Mouse (Mus musculus) bone marrow macrophage, adult 2 months (primary cell): Measurements from ENCODE around the gene Spta1. TPM values are rescaled to one million over a fixed set of nuclear protein-coding genes. Genes with fewer than 3 reads are reported as not detected.

Source experiments
- H3K27ac ChIP-seq: 2 replicates; pipeline ENCODE4 v1.5.1; 2012; ENCODE audit warnings: low read depth, low read length; ENCODE audit not compliant: insufficient read depth
- H3K4me1 ChIP-seq: 2 replicates; pipeline ENCODE4 v1.6.1; 2012; ENCODE audit warnings: low read length; ENCODE audit not compliant: control insufficient read depth, insufficient read depth
- H3K4me3 ChIP-seq: 2 replicates; pipeline ENCODE4 v1.5.1; 2012; ENCODE audit warnings: mild to moderate bottlenecking, low read length, moderate library complexity; ENCODE audit not compliant: insufficient read depth
- CTCF ChIP-seq: IDR thresholded peaks from 2 replicates; pipeline ENCODE4 v1.5.1; 2012; ENCODE audit warnings: low read depth, mild to moderate bottlenecking, low read length, moderate library complexity
- POLR2A ChIP-seq: IDR thresholded peaks from 2 replicates; pipeline ENCODE4 v1.6.1; 2012; ENCODE audit warnings: mild to moderate bottlenecking, low read depth, low read length, borderline replicate concordance
- polyA plus RNA-seq: library from polyadenylated mRNA; stranded (reverse); fragments of >200 nt; gene quantifications from 2 replicates; pipeline ENCODE4 v1.2.4, GENCODE M21; 2012; ENCODE audit not compliant: missing spikeins, insufficient read depth, insufficient read length

Gene Spta1
- polyA plus RNA-seq: 0.20 TPM in 1 of 2 replicates, not detected in the other

- no peak within 1 kb of the TSS for H3K27ac ChIP-seq
Observed at GRCm38 (mm10) chr1:174172605-174173004, at the start of gene Spta1. TSS of gene Spta1 (plus strand) at chr1:174172776.

GRCm38 (mm10) chr1:174131217-174131616 lies 41.4 kb upstream of the Spta1 start, which contains the start of gene Olfr424:
TSS of gene Olfr424 (plus strand) at chr1:174131517.
- H3K27ac ChIP-seq: no peak within 1 kb of the TSS
- no peaks in the 10 kb centered on the region for H3K4me1 ChIP-seq
- no peak for TF ChIP-seq CTCF
- no peak for TF ChIP-seq POLR2A
- H3K4me3 ChIP-seq: no peak within 1 kb of the TSS

More at GRCm38 (mm10) chr1:174172605-174173004, at the start of gene Spta1:
- H3K4me1 ChIP-seq: peaks cover 4% of the 10 kb centered on the region; the same call in 1 of the 2 replicates
- no peak for TF ChIP-seq POLR2A
- no peak for TF ChIP-seq CTCF
- no peak within 1 kb of the TSS for H3K4me3 ChIP-seq

DNA sequence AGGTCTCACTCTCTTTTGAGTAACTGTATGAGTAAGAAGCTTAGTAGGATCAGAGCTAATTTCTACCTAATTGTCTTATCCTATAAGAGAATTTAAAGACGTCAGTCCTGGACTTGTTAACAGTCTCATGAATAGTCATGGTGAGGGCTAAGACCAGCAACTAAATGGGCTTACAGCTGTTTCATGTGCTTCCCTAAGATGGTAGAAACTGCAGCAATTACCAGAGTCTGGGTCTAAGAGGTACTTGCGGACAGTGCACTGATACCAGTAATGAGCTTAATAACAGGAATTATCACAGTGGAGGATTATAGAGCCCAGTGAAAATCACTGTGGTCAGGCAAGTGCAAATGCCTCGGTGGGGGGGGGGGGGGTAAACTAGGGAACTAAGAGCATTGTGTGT lies 40.6 kb upstream of the Spta1 start:
- no peak for TF ChIP-seq POLR2A
- H3K4me3 ChIP-seq: no peak overlapping the region
- no peak overlapping the region for H3K27ac ChIP-seq
- no peaks in the 10 kb centered on the region for H3K4me1 ChIP-seq

GRCm38 (mm10) chr1:174141384-174141783 lies 31.2 kb upstream of the Spta1 start:
- H3K27ac ChIP-seq: no peak overlapping the region
- H3K4me3 ChIP-seq: no peak overlapping the region
- no peaks in the 10 kb centered on the region for H3K4me1 ChIP-seq
- TF ChIP-seq POLR2A: no peak
- TF ChIP-seq CTCF: no peak

GRCm38 (mm10) chr1:174146696-174147095 lies 25.9 kb upstream of the Spta1 start:
- TF ChIP-seq POLR2A: no peak
- TF ChIP-seq CTCF: no peak
- H3K4me3 ChIP-seq: no peak overlapping the region
- no peaks in the 10 kb centered on the region for H3K4me1 ChIP-seq
- no peak overlapping the region for H3K27ac ChIP-seq

DNA sequence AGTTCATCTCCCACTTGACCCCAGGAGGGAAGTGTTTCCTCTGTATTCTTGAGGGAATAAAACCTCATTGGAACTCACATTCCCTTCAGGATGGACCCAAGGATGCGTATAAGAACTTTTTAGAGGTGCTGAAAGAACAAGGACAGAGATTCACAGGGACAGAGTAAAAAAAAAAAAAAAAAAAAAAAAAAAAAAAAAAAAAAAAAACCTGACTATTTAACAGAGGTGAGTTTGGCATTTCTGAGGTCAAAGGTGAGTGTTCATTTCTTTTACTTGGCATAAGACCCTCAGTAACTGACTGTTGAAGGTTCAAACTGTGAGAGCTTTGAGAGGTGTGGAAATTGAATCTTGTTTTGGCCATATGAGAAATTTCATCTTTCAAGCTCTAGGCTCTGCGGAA lies 23.3 kb upstream of the Spta1 start:
- H3K4me3 ChIP-seq: no peak overlapping the region
- no peak overlapping the region for H3K27ac ChIP-seq
- TF ChIP-seq CTCF: no peak
- no peak for TF ChIP-seq POLR2A
- no peaks in the 10 kb centered on the region for H3K4me1 ChIP-seq

DNA sequence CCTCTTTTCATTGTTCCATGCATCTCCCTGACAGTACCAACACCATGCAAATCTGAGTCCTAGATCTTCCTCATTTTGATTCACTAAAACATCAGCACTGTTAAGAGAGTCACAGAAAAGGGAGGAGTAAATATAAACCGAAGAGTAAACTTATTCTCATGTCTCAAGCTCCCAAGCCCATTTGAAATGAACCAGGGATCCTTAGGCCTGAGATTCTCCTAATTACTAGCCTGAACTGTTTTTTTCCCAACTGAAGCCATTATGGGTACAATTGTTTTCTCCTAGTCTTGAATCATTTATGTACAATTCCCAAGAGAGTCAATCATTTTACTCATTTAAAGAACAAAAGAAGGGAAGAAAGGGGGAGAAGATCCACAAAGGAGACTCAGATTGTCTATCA lies 17.2 kb upstream of the Spta1 start, which contains the start of gene Olfr420:
TSS of gene Olfr420 (plus strand) at position 301 of the 400 bp plus-strand sequence.
- H3K4me1 ChIP-seq: no peaks in the 10 kb centered on the region
- no peak within 1 kb of the TSS for H3K27ac ChIP-seq
- no peak within 1 kb of the TSS for H3K4me3 ChIP-seq
- TF ChIP-seq POLR2A (no peak), CTCF (no peak)

DNA sequence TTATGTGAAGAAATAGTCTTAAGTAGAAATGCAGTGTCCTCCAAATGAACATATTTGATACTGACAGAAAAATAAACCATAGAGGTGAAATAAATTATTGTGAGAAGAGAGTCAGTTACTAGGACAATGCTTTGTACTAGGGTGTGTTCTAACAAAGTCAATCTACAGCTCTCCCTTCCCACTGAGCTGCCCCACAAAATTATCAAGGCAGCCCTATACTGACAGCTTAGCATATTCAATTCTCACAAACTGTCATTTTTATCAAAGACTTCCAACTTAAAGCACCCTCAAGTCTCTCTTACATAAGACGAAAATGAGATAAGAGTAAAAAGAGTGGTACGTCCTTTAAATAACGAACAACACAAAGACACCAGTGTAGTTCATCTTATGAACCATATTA lies 15.0 kb upstream of the Spta1 start:
- no peak for TF ChIP-seq CTCF
- TF ChIP-seq POLR2A: no peak
- Histone ChIP-seq H3K4me3 (no peak overlapping the region), H3K27ac (no peak overlapping the region), H3K4me1 (no peaks in the 10 kb centered on the region)

DNA sequence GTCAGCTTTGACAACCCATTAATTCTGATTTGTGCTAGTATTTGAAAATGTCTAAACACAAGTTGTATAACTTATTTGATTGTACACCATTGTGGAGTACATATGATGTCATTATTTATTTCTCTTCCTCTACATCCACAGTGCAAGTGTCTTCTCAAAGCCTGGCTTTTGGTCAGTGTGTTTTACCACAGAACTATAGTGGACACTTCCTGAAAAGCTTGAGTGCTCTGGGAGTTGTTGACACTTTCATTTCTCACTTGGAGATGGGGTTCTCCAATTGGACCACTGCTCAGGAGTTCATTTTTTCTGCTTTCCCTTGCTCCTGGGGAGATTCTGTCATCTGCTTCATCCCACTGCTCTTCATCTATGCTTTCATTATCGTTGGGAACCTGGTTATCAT lies 14.1 kb upstream of the Spta1 start:
- no peak overlapping the region for H3K4me3 ChIP-seq
- H3K27ac ChIP-seq: no peak overlapping the region
- TF ChIP-seq POLR2A (no peak), CTCF (no peak)
- H3K4me1 ChIP-seq: no peaks in the 10 kb centered on the region

DNA sequence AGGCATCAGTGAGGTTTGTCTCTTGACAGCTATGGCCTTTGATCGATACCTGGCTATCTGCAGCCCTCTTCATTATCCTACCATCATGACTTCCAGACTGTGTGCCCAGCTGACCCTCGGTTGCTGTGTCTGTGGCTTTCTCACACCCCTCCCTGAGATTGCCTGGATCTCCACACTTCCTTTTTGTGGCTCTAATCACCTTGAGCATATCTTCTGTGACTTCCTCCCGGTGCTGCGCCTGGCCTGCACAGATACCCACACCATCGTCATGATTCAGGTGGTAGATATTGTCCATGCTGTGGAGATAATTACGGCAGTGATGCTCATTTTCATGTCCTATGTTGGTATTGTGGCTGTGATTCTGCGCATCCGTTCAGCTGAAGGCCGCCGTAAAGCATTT lies 13.5 kb upstream of the Spta1 start:
- TF ChIP-seq POLR2A (no peak), CTCF (no peak)
- Histone ChIP-seq H3K4me3 (no peak overlapping the region), H3K27ac (no peak overlapping the region), H3K4me1 (no peaks in the 10 kb centered on the region)

DNA sequence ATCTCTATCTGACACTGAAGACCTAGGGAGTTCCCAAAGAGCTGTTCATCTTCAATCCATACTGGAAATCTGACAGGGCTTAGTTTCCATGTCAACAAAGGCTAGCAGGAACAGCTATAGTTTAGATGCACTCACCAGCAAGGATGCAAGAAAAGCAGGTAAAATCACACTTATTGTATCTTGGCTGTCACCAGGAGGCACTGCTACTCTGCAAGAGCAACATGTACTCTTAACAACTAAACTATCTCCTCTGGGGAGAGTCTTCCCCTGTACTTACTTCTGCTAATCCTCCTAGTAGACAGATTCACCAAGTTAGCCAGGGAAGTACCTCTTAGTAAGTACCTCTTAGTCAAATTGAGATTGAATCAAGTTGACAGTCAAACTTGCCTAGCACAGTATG lies 3.6 kb upstream of the Spta1 start:
- Histone ChIP-seq H3K4me1 (peaks cover 4% of the 10 kb centered on the region; the same call in 1 of the 2 replicates), H3K4me3 (no peak overlapping the region), H3K27ac (no peak overlapping the region)
- no peak for TF ChIP-seq POLR2A
- TF ChIP-seq CTCF: no peak
